Mouse (Mus musculus) liver, adult 2 months (tissue): ENCODE results near the gene Kdm2b.

Source experiments
- CTCF ChIP-seq: fragments of 200-500 bp; IDR thresholded peaks from 2 replicates; pipeline ENCODE4 v1.5.1; 2011; ENCODE audit warnings: low read depth, low read length, control low read depth
- POLR2A ChIP-seq: fragments of 200-500 bp; IDR thresholded peaks from 2 replicates; pipeline ENCODE4 v1.6.1; 2011; ENCODE audit warnings: low read length, control low read depth; ENCODE audit not compliant: insufficient read depth; ENCODE audit errors: extremely low read depth

DNA sequence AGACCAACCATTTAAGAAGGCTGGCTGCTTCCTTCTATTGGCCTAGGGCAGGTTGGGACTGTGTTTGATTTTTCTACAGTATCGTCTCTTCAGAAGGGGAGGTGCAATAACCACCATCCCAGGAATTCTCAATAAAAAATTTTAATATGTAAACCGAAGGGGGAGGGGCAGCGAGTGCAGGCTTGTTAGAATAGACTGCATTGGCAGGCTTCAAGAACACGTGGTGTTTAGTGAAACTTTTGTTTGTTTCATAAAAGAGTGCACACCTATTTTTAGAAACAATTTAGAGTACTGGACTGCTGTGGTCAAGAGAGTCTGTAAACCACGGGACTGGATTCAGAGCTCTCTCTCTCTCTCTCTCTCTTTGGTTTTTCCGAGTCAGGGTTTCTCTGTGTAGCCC is 33.4 kb upstream of the Kdm2b start:
- TF ChIP-seq POLR2A (no peak), CTCF (no peak)
